Mouse (Mus musculus): ENCODE measurements around the gene Slc23a4. TPM values are rescaled to one million over a fixed set of nuclear protein-coding genes. Genes with fewer than 3 reads are reported as not detected.
A peak's percentile ranks its signal among the peaks of the same experiment; 100 is the strongest.

The Slc23a4 gene
- total RNA-seq, 2 experiments from 2014 or later: 1.1 to 1.4 TPM

DNA sequence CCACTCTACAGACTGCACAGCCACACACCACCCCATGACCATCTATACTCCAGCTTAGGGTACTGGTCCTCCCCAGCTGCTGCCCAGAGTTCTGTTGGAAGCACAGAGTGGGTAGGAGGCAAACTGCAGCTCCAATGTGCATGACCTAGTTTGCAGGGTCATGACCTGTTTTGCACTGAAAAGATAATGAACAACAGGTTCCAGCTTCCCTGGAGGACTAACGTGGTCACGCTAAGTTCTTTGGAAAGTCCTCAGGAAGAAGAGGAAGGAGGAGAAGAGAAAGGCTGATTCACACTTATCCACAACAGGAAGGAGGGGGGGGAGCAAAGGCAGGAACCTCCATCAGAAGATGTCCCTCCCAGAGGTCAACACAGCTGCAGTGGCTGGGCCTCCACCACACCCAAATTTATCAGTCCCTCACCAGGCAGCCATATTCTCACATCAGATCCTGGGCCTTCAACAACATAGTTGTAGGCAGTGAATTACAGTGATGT, 81.0 kb downstream of the Slc23a4 start:
- intact Hi-C loops (cut with DNase I): no loop called here
- Histone ChIP-seq H3K27ac (peak overlapping the region; percentile 57), H3K4me3 (no peak overlapping the region)
- no peak for DNase-seq (ENCODE audit: extremely low spot score in 1 of 2, low spot score in 2 of 2)
- no peak for TF ChIP-seq CTCF (IDR thresholded peaks at IDR 0.05)

DNA sequence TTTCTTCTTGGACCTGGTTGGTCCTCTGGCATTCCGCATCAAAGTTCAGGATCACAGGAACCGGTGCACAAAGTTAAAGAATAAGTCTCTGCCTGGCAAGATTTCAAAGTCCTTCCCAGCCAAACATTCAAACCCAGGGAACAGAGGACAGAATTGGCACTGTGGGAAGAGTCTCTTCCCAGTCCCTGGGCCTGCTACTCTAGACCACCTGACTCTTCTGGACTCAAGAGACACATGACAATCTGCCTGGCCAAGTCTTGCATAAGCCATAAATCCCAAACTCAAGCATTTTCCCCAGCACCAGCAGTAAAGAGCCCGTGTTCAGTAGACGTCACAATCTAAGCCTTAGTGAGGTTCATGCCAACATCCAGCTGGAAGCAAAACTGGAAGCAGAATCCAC, 81.5 kb downstream of the Slc23a4 start:
- peak overlapping the region; percentile 57 for H3K27ac ChIP-seq
- intact Hi-C loops (cut with DNase I): no loop called here
- DNase-seq (ENCODE audit: extremely low spot score in 1 of 2, low spot score in 2 of 2): no peak
- no peak for TF ChIP-seq CTCF (IDR thresholded peaks at IDR 0.05)
- H3K4me3 ChIP-seq: no peak overlapping the region

DNA sequence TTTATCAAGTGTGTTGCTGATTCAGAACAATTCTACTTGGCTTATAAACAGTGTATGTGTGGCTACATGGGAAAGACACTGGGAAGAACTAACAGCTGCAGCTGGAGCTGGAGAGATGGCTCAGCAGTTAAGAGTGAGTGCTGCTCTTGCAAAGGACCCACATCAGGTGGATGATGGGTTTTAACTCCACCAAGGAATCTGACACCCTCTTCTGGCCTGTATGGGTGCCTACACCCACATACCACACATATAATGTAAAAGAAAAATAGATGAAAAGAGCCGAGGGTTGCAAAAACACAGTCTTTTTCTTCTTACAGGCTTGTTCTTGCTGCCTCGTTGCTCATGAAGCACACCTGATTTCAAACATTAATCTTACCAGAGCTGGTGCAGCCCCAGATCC, 82.1 kb downstream of the Slc23a4 start:
- intact Hi-C loops (cut with DNase I): no loop called here
- TF ChIP-seq CTCF (IDR thresholded peaks at IDR 0.05): peak; percentile 15
- H3K4me3 ChIP-seq: no peak overlapping the region
- no peak overlapping the region; the same call in 1 of the 2 replicates for H3K27ac ChIP-seq
- no peak for DNase-seq (ENCODE audit: extremely low spot score in 1 of 2, low spot score in 2 of 2)

DNA sequence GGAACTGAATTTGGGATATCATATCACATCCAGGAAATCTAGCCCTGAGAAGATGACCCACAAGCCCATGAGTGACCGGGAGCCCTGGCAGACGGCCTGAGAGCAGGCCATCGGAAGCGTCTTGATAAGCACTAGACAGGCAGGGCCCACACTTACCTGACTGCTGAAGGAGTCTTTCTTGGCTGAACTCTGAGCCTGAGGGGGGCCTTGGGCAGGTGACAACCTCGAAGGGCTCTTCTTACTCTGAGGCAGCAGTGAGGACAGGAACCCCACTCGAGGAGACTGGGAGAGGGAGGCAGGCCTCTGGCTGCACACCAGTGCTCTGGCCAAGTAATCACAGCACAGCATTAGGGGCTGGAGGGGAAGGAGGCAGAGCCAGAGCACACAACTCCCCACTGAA, 83.8 kb downstream of the Slc23a4 start:
- TF ChIP-seq CTCF (IDR thresholded peaks at IDR 0.05): no peak
- DNase-seq (ENCODE audit: extremely low spot score in 1 of 2, low spot score in 2 of 2): no peak
- no peak overlapping the region for H3K27ac ChIP-seq
- intact Hi-C loops (cut with DNase I): no loop called here
- no peak overlapping the region for H3K4me3 ChIP-seq

DNA sequence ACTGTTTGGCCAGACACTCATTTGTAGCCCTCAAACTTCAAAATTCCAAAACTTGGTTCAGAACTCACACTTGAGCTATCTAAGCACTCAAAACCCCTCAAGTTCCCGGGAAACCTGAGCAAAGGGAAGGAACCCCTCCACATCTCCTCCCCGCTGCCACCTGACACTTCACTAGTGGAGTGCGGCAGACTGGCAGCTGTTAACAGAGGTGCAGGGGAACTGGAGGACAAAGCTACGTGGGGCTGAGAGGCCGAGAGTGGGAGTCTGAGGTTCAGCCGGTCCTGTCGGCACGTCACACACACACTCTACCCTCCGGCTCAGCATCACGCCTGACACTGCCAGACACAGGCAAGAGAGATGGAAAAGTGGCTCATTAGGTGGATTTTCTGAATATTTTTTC, 84.4 kb downstream of the Slc23a4 start:
- no peak for DNase-seq (ENCODE audit: extremely low spot score in 1 of 2, low spot score in 2 of 2)
- Histone ChIP-seq H3K27ac (no peak overlapping the region), H3K4me3 (no peak overlapping the region)
- no peak for TF ChIP-seq CTCF (IDR thresholded peaks at IDR 0.05)
- intact Hi-C loops (cut with DNase I): no loop called here

DNA sequence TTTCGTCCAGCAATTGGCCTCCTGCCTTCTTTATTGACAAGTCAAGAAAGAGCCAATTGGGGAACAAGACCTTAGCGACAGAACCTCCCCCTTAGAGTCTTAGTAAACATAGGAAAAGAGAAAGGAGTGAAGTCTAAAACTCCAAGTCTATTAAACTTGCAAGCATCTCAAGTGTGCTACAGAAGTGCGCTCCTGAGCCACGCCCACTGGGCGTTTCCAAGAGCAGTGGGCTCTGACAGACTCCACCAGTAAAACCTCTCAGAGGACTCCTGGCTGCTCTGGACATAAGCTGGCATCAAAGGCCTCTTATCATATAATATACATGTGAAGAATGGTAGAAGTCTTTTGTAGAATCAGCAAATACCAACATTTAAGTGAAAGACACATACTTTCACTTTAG, 84.8 kb downstream of the Slc23a4 start:
- TF ChIP-seq CTCF (IDR thresholded peaks at IDR 0.05): no peak
- Histone ChIP-seq H3K27ac (no peak overlapping the region), H3K4me3 (no peak overlapping the region)
- DNase-seq (ENCODE audit: extremely low spot score in 1 of 2, low spot score in 2 of 2): no peak
- intact Hi-C loops (cut with DNase I): no loop called here

DNA sequence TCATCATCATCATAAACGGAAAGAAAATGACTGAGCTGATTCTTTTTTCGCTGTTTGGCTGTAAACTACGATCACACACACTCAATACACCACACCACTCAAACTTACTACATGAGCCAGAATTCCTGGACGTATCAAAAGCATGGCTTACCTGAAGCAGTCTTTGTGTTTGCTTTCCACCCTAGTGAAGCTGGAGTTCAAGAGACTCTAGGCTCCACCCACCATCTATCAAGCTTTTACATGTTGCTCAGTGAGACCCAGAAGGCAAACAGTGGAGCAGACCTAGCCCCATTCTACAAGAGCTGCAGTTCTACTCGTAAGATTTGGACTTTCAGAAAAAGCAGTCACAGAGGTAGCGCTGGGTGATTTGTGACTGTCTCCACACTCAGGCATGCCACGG, 85.6 kb downstream of the Slc23a4 start:
- H3K27ac ChIP-seq: no peak overlapping the region

DNA sequence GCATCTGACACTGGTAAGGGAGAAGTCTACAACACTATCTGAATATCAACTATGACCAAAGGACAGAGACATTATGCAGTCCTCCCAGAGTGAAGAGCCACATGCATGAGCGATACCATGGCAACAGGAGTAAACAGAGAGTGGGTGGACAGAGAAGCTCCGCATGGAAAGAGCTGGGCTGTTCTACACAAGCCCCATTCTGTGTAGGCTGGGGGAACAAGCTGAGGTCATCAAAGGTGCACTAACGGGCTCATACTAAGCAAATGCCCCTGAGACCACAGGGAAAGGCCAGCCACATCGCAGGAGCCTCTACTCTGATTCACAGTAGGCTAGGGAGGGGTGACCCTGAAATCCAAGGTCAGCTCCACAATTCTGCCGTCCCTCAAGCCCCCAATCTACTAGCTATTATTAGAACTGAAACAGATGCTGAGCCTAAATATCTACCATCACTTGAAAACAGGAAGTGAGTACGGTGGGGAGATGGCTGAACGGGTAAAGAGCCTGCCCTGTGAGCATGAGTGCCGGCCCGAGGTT, 86.2 kb downstream of the Slc23a4 start:
- intact Hi-C loops (cut with DNase I): no loop called here
- Histone ChIP-seq H3K4me3 (no peak overlapping the region), H3K27ac (no peak overlapping the region)
- no peak for TF ChIP-seq CTCF (IDR thresholded peaks at IDR 0.05)
- no peak for DNase-seq (ENCODE audit: extremely low spot score in 1 of 2, low spot score in 2 of 2)

More for the DNA sequence above, 85.6 kb downstream of the Slc23a4 start:
- no peak for TF ChIP-seq CTCF (IDR thresholded peaks at IDR 0.05)
- H3K4me3 ChIP-seq: no peak overlapping the region
- intact Hi-C loops (cut with DNase I): no loop called here
- no peak for DNase-seq (ENCODE audit: extremely low spot score in 1 of 2, low spot score in 2 of 2)

DNA sequence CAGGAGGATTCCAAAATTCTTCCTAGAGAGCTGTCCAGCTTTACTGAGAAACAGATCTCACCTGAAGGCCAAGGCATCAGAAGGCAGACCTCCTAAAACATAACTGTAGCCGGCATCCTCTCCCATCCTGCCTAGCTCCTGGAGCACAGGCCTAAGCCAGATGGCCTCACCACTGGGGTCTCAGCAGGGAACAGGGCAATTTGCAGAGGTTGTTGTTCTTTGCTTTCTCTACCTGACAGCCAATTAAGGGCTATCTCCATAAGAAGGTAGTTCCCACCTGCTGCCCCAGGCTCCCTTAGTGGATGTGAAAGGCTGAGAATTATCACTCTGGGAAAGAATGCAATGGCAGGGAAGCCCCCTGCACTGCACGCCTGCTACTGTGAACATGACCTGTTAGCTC, 87.2 kb downstream of the Slc23a4 start:
- intact Hi-C loops (cut with DNase I): no loop called here
- DNase-seq (ENCODE audit: extremely low spot score in 1 of 2, low spot score in 2 of 2): no peak
- Histone ChIP-seq H3K27ac (no peak overlapping the region), H3K4me3 (no peak overlapping the region)
- no peak for TF ChIP-seq CTCF (IDR thresholded peaks at IDR 0.05)

DNA sequence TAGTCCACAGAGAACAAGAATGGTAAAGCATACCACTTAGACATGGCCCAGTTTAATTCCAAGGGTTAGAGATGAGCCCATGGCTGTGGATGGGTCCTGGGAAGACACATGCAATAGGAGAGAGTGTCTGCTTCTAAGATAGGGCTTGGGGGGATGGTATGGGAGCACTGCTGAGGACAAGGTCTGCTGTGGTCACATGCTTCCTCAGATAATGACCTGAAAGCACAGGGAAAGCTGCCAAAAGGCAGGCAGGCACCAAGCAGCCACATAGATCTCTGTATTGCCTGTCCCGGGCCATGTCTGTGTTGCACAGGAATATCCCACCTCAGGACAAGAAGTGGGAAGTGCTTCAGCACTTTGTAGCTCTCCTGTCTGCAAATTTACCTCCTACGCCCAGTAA, 89.1 kb downstream of the Slc23a4 start:
- Histone ChIP-seq H3K4me3 (no peak overlapping the region), H3K27ac (no peak overlapping the region)
- intact Hi-C loops (cut with DNase I): no loop called here
- TF ChIP-seq CTCF (IDR thresholded peaks at IDR 0.05): no peak
- no peak for DNase-seq (ENCODE audit: extremely low spot score in 1 of 2, low spot score in 2 of 2)

DNA sequence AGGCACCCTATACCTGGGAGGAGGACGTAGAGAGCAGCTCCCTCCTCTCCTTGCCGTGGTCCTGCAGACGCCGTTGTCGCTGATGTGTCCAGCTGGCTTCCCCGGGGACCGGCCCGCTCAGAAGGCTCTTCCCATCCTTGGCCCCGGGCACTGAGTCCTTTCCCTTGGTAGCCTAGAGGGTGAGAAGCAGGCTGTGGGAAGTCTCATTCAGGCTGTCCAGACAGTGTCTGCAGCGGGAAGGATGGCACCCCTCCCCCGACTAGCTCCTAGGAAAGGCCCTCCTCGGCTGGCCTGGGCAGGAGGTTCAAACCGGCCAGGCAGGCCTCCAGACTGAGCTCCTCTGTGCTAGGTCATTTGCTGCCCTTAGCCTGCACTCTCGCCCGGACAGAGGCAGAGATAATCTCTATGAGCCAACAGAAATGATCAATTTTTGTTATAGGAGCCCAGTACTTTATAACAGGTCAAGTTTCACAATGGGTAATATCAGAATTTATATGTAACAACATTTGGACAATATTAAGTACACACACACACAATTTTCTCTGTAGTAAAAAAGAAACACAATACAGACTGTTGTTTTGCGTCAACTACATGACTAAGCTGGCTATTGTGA, 91.9 kb downstream of the Slc23a4 start:
- TF ChIP-seq CTCF (IDR thresholded peaks at IDR 0.05): no peak
- H3K27ac ChIP-seq: no peak overlapping the region
- no peak overlapping the region for H3K4me3 ChIP-seq
- no peak for DNase-seq (ENCODE audit: extremely low spot score in 1 of 2, low spot score in 2 of 2)
- intact Hi-C loops (cut with DNase I): no loop called here

DNA sequence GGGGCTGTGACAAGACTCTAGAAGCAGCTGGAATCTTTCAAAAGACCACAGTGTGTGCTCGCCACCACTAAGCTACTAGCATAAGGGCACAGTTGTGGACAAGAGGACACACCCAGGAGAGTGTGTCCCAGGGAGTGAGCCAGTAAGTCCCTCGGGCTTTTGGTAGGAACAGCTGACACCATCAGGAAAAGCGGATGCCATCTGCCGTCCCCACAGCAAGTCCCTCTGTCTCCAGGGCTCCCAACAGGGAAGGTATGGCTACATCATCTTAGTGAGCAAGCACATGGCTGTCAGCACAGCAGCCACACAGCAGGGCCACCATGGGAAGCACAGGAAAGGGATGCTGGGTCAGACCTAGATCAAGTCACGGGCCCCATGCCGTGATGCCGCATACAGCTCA, 92.6 kb downstream of the Slc23a4 start:
- intact Hi-C loops (cut with DNase I): no loop called here
- DNase-seq (ENCODE audit: extremely low spot score in 1 of 2, low spot score in 2 of 2): no peak
- TF ChIP-seq CTCF (IDR thresholded peaks at IDR 0.05): no peak
- no peak overlapping the region for H3K27ac ChIP-seq
- no peak overlapping the region for H3K4me3 ChIP-seq

Other genes with a start within 250 kb of the Slc23a4 start
- 10 to 100 TPM; 13.8 to 14.3 TPM for gene Agbl3, start 208.0 kb downstream of the Slc23a4 start, total RNA-seq (2021)
- 1 to 10 TPM; 3.1 TPM for gene Tmem140, start 125.3 kb downstream of the Slc23a4 start, total RNA-seq (2021)
- 1 to 10 TPM; 5.6 to 7.2 TPM for gene Cyren, start 110.3 kb downstream of the Slc23a4 start, total RNA-seq (2021)
- gene Wdr91, start 77.5 kb downstream of the Slc23a4 start, total RNA-seq (2021): 10 to 100 TPM; 29.3 to 30.7 TPM
- gene Stra8, start 68.2 kb downstream of the Slc23a4 start, total RNA-seq (2021): not detected
- 10 to 100 TPM; 43.3 to 45.6 TPM for gene Cnot4, start 145.3 kb upstream of the Slc23a4 start, total RNA-seq (2021)
- 10 to 100 TPM; 24.6 to 27.1 TPM for gene Nup205, start 189.0 kb upstream of the Slc23a4 start, total RNA-seq (2021)